Mouse (Mus musculus) gastrocnemius, postnatal 36 days (tissue): Measurements from ENCODE around the gene Mycbp2. TPM values are rescaled to one million over a fixed set of nuclear protein-coding genes. Genes with fewer than 3 reads are reported as not detected.

Source experiments
- DNase-seq, 2 experiments: peaks; one replicate each; pipeline ENCODE4 v3.0.0; 2022
- intact Hi-C: fragments of 180-260 bp; cut with DNase I; formaldehyde crosslinking; loops from one replicate; pipeline ENCODE4 v1.15.1; 2025
- total RNA-seq, 2 experiments: library from RNA; stranded (reverse); gene quantifications; 2 replicates each; pipeline ENCODE4 v1.2.3; 2021

The Mycbp2 gene
- total RNA-seq, 2 experiments from 2014 or later, result 22.5 to 26.0 TPM

DNA sequence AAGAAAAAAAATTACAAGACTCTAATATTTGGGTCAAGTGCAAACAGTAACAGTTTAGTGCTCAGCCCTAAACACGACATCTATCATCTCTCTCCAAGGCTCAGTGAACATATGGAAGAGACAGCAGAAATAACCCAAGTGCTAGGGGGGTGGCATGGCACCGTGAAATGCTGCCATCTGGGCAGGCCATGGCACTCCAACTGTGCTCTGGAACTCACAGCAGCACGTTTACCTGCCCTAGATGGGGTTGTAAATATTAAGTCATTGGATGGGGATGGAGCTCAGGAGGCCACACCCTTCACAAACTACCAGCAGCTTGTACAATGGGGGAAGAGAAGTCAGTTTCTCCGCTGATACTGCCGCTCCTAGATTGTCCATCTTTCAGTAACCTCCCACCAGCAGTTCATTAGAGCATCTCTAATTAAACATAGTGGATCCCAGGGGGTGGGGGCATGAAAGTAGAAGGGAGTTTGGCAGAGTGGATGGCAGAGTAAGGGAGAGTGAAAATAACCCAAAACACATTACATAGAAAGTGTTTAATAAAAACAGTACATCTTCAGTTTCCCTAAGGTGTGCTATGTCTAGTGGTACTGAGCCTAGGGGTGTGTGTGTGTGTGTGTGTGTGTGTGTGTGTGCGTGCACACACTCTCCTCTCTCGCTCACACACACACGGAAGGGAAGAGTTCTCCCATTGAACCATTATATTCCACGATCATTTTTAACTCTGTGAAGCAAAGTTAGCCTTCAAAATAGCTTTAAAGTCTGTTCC, 267.2 kb downstream of the Mycbp2 start:
- intact Hi-C loops, result no loop called here
- DNase-seq, result no peak

DNA sequence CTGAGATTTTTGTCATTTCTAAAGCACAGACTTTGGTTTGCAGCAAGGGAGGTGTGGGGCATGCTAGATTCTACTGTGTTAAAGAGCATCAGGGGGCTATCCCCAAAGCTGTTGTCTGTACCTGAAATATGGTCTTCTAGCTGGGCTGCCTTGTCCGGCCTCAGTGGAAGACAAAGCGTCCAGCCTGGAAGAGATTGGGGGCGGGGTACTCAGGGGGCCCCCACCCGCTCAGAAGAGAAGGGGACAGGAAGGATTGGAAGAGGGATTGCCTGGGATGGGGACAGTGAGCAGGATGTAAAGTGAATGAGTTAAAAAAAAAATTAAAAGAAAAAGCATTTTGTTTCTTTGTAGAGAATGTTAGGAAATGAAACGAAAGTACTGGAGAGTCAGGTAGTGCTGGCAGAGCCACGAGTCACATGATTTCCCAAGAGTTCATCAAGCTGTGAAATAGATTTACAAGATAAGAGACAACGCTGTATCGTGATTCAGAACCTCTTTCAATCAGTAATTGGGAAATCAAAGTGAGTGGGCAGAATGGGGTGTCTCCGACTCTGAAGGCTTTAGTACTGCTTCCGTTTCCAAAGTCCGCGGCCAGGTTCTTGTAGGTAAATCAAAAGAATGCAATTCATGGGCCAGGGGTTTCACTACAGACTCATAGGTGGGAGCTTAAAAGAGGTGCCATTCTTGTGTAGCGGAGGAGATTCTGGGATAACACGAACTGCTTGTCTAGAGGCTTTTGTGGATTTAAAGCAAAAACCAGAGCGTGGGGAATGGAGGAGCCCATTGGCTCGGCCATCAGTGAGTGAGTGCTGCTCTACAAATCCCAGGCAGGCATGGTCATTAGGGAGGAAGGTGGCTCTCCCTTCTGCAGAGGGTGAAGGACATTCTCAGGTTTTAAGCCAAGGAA, 268.4 kb downstream of the Mycbp2 start:
- intact Hi-C loops, result no loop called here
- no peak for DNase-seq

- DNase-seq, result no peak
- intact Hi-C loops, result no loop called here
Observed at GRCm38 (mm10) chr14:103077272-103078005, 269.2 kb downstream of the Mycbp2 start.

DNA sequence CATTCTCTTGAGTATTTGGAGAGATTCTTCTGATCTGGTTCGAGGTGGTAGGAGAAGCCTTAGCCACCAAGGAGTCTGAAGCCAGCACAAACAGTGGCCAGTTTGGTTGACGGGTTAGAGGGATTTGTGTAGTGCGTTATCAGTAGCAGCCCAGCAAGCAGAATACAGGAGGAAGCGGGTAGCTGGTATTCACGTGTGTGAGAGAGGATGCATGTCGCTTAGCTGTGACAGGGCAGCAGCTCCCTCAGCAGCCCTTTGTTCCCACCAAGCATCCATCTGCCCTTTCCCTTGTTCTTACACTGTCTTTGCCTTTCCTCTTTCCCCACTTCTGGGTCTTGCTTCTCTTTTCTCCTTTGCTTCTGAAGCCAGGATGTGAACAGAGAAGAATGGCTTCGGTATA, 271.4 kb downstream of the Mycbp2 start:
- intact Hi-C loops, result no loop called here
- DNase-seq, result no peak

- DNase-seq, result no peak
Observed at GRCm38 (mm10) chr14:103073825-103074224, 272.8 kb downstream of the Mycbp2 start.

GRCm38 (mm10) chr14:103072731-103073130, 273.9 kb downstream of the Mycbp2 start:
- intact Hi-C loops, result no loop called here

More at GRCm38 (mm10) chr14:103073825-103074224, 272.8 kb downstream of the Mycbp2 start:
- intact Hi-C loops, result no loop called here

DNA sequence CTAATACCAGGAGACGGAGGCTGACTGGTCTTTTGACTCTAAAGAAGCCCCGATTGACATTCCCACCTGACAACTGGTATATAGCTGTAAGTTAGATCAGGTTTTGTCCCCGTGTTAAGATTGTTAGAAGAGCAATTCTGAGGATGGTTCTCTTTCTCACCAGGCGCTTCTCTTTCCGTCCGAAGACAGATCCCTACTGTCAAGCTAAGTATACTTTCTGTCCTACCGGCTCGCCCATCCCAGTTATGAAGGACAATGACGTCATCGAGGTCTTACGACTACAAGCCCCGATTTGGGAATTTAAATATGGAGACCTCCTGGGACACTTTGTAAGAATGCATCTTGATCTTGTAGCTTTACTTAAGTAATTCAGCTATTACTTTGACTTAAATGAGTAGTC, 275.1 kb downstream of the Mycbp2 start:
- no peak for DNase-seq
- intact Hi-C loops, result no loop called here

More at GRCm38 (mm10) chr14:103072731-103073130, 273.9 kb downstream of the Mycbp2 start:
- DNase-seq, result no peak

DNA sequence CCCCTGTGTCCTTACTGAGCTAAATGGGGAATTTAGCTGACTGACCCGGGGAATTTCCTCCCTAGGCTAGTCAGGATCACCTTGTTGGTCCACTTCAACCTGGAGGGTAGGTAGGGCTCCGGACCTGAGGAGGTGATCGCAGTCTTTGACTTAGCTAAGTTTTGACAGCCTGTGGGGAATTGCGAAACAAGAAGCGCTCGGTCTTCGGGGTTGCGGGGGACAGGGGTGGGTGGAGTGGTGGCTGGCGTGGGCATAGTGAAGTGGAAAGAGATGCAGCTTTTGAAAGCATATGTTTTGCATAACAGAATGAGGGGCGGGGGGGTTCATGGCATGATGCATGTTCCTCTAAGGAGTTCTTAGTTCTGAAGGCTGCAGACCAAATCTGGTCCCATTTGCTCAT, 275.8 kb downstream of the Mycbp2 start:
- DNase-seq, result no peak
- intact Hi-C loops, result no loop called here

DNA sequence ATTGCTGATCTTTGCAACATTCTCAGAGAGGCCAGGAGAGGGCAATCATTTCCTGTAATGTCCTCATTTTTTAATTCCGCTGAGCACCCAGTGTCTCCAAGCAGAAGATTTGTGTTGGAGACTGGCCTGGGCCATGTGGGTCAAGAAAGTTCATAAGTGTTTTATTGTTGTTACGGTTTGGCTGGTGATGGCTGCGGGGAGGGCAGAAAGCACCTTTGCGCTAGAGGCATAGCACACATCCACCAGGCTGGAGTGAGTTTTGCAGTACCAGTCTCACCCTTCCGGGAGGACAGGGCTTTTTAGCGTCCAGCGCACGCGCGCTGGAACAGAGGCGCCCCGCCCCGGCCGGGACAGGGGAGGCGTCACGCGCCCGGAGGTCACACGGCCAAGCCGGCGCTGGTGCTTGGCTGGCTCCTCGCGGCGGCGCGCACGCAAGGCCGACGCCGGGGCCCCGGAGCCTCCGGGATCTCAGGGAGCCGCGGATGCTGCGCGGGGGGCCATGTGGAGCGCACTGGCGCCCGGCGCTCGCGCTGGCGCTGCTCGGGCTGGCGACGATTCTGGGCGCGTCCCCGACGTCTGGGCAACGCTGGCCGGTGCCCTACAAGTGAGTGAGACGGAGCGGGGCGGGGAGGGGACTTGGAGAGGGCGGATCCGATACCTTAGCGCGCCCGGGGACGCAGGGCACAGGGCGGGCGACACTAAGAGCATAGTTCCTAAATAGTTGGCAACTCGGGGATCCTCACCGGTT, 276.6 kb downstream of the Mycbp2 start, which contains the start of gene Cln5:
TSS of gene Cln5 (plus strand) at position 353 of the 748 bp plus-strand sequence.
- intact Hi-C loops, result loop anchor here (10.0 kb wide), 1 partner anchor 465 kb away; no protein-coding TSS in a partner anchor
- DNase-seq, result peak; percentile 89 to 95

GRCm38 (mm10) chr14:103069465-103069863, 277.1 kb downstream of the Mycbp2 start:
- intact Hi-C loops, result loop anchor here (10.0 kb wide), 1 partner anchor 465 kb away; no protein-coding TSS in a partner anchor
- no peak for DNase-seq

GRCm38 (mm10) chr14:103065294-103066167, 281.1 kb downstream of the Mycbp2 start:
- peak; percentile 63 to 69 for DNase-seq
- intact Hi-C loops, result loop anchor here (10.0 kb wide), 1 partner anchor 469 kb away; no protein-coding TSS in a partner anchor

Other genes starting within 250 kb of the Mycbp2 start
- 10 to 100 TPM; 45.2 to 47.0 TPM for gene Fbxl3, start 247.2 kb downstream of the Mycbp2 start, total RNA-seq
- under 1 TPM in 1 of 2 experiments, not detected in 1; 0.20 TPM for gene Scel, start 166.5 kb upstream of the Mycbp2 start, total RNA-seq